Mouse (Mus musculus) midbrain, postnatal 0 days (tissue): ENCODE measurements around the gene Carmil2. TPM values are rescaled to one million over a fixed set of nuclear protein-coding genes. Genes with fewer than 3 reads are reported as not detected.
A peak's percentile ranks its signal among the peaks of the same experiment; 100 is the strongest.

Experiments
- ATAC-seq: fragments of 200-750 bp; cut with Nextera tagmentation; 2 replicates; pipeline ENCODE4 v1.8.0; 2017; ENCODE audit warnings: moderate number of reproducible peaks, mild to moderate bottlenecking, moderate TSS enrichment, moderate library complexity; ENCODE audit not compliant: low FRiP score
- DNase-seq: peaks from one replicate; pipeline ENCODE4 v3.0.0-alpha.2; 2015; ENCODE audit warnings: low spot score
- H3K27ac ChIP-seq: fragments of 300-500 bp; sonication (generic); 2 replicates; pipeline ENCODE4 v1.5.1; 2014; ENCODE audit warnings: low read depth, mild to moderate bottlenecking, low read length, mixed read lengths
- H3K27me3 ChIP-seq: fragments of 300-500 bp; sonication (generic); 2 replicates; pipeline ENCODE4 v1.6.1; 2014; ENCODE audit warnings: low read length, control low read depth, mixed read lengths; ENCODE audit not compliant: insufficient read depth
- H3K36me3 ChIP-seq: fragments of 300-500 bp; sonication (generic); 2 replicates; pipeline ENCODE4 v1.6.1; 2014; ENCODE audit warnings: low read length, control low read depth, mixed read lengths; ENCODE audit not compliant: insufficient read depth
- H3K4me1 ChIP-seq: fragments of 300-500 bp; sonication (generic); 2 replicates; pipeline ENCODE4 v1.6.1; 2014; ENCODE audit warnings: mild to moderate bottlenecking, control low read depth, antibody characterized with exemption, low read length, mixed read lengths; ENCODE audit not compliant: insufficient read depth
- H3K4me2 ChIP-seq: fragments of 300-500 bp; sonication (generic); 2 replicates; pipeline ENCODE4 v1.6.1; 2014; ENCODE audit warnings: low read depth, mild to moderate bottlenecking, low read length, mixed read lengths; ENCODE audit not compliant: poor library complexity, severe bottlenecking
- H3K4me3 ChIP-seq: fragments of 300-500 bp; sonication (generic); 2 replicates; pipeline ENCODE4 v1.5.1; 2014; ENCODE audit warnings: low read depth, mild to moderate bottlenecking, low read length, moderate library complexity
- H3K9ac ChIP-seq: fragments of 300-500 bp; sonication (generic); replicated peaks from 2 replicates; pipeline ENCODE4 v1.6.1; 2014; ENCODE audit warnings: mild to moderate bottlenecking, low read length, moderate library complexity, mixed read lengths; ENCODE audit not compliant: poor library complexity, severe bottlenecking
- H3K9me3 ChIP-seq: fragments of 300-500 bp; sonication (generic); 2 replicates; pipeline ENCODE4 v1.6.1; 2016; ENCODE audit warnings: low read length, control low read depth
- CTCF ChIP-seq: IDR thresholded peaks from 2 replicates; pipeline ENCODE4 v1.5.1; 2016; ENCODE audit warnings: antibody characterized with exemption, mild to moderate bottlenecking
- WGBS: fragments of 180-500 bp; shearing (Covaris S2); extraction: QIAGEN DNeasy Blood & Tissue Kit; methylation state at CpG from one replicate; pipeline ENCODE4 v1.1.7; 2014; 5-methylcytosine and 5-hydroxymethylcytosine counted together
- polyA plus RNA-seq: library from polyadenylated mRNA; unstranded; fragments of >200 nt; fragmentation: Nextera tagmentation; extraction: Ambion mirVana; gene quantifications from 2 replicates; pipeline ENCODE4 v1.2.1, GENCODE M21; 2015
- total RNA-seq: library from RNA; depleted of rRNA; stranded (reverse); fragments of >200 nt; gene quantifications from 2 replicates; pipeline ENCODE4 v1.2.3, GENCODE M21; 2014

Carmil2 gene
- total and polyA plus RNA-seq, 2 experiments from 2014 or later = 5.4 to 35.1 TPM

GRCm38 (mm10) chr8:105719637-105720036 lies 33.6 kb downstream of the Carmil2 start:
- ATAC-seq = no peak
- no peak overlapping the region for H3K9ac ChIP-seq
- no peaks in the 10 kb centered on the region for H3K27me3 ChIP-seq
- WGBS = 91% methylated on average over 4 of the region's 4 CpGs
- TF ChIP-seq CTCF = no peak
- H3K27ac ChIP-seq = no peak overlapping the region
- H3K4me2 ChIP-seq = no peak overlapping the region
- peaks cover 17% of the 10 kb centered on the region for H3K36me3 ChIP-seq
- H3K9me3 ChIP-seq = no peaks in the 10 kb centered on the region
- H3K4me3 ChIP-seq = no peak overlapping the region
- no peak for DNase-seq
- H3K4me1 ChIP-seq = no peaks in the 10 kb centered on the region

GRCm38 (mm10) chr8:105722861-105723260 lies 36.8 kb downstream of the Carmil2 start:
- Histone ChIP-seq H3K4me1 (no peaks in the 10 kb centered on the region), H3K9me3 (no peaks in the 10 kb centered on the region), H3K4me3 (no peak overlapping the region), H3K4me2 (no peak overlapping the region), H3K27ac (no peak overlapping the region), H3K36me3 (peaks cover 26% of the 10 kb centered on the region), H3K9ac (no peak overlapping the region), H3K27me3 (no peaks in the 10 kb centered on the region)
- WGBS = 94% methylated on average over 9 of the region's 9 CpGs
- ATAC-seq (no peak), DNase-seq (no peak)
- no peak for TF ChIP-seq CTCF

- no peak overlapping the region for H3K27ac ChIP-seq
- DNase-seq = no peak
- ATAC-seq = no peak
- H3K4me3 ChIP-seq = no peak overlapping the region
- H3K4me1 ChIP-seq = no peaks in the 10 kb centered on the region
- H3K27me3 ChIP-seq = no peaks in the 10 kb centered on the region
- no peak overlapping the region for H3K4me2 ChIP-seq
- no peaks in the 10 kb centered on the region for H3K9me3 ChIP-seq
- 87% methylated on average over 5 of the region's 5 CpGs for WGBS
- no peak overlapping the region for H3K9ac ChIP-seq
- peaks cover 30% of the 10 kb centered on the region for H3K36me3 ChIP-seq
- TF ChIP-seq CTCF = no peak
Observed at GRCm38 (mm10) chr8:105725726-105726125, 39.7 kb downstream of the Carmil2 start.

GRCm38 (mm10) chr8:105727397-105728124 lies 41.5 kb downstream of the Carmil2 start:
- Histone ChIP-seq H3K9me3 (no peaks in the 10 kb centered on the region), H3K36me3 (peaks cover 33% of the 10 kb centered on the region), H3K4me2 (no peak overlapping the region), H3K27me3 (no peaks in the 10 kb centered on the region), H3K27ac (0 out of 2 replicates have a peak overlapping the region, but pooled peaks have one; percentile 3), H3K9ac (no peak overlapping the region), H3K4me3 (no peak overlapping the region), H3K4me1 (no peaks in the 10 kb centered on the region)
- no peak for ATAC-seq
- DNase-seq = no peak
- no peak for TF ChIP-seq CTCF
- 90% methylated on average over 18 of the region's 18 CpGs for WGBS

GRCm38 (mm10) chr8:105732186-105732585 lies 46.1 kb downstream of the Carmil2 start:
- H3K36me3 ChIP-seq = peaks cover 14% of the 10 kb centered on the region
- H3K9me3 ChIP-seq = no peaks in the 10 kb centered on the region
- no peak overlapping the region for H3K9ac ChIP-seq
- H3K27ac ChIP-seq = no peak overlapping the region
- no peak for TF ChIP-seq CTCF
- no peak overlapping the region for H3K4me2 ChIP-seq
- no peaks in the 10 kb centered on the region for H3K27me3 ChIP-seq
- 93% methylated on average over 5 of the region's 5 CpGs for WGBS
- no peak overlapping the region for H3K4me3 ChIP-seq
- DNase-seq (no peak), ATAC-seq (no peak)
- no peaks in the 10 kb centered on the region for H3K4me1 ChIP-seq

- Histone ChIP-seq H3K27ac (no peak overlapping the region), H3K4me3 (no peak overlapping the region), H3K36me3 (no peaks in the 10 kb centered on the region), H3K4me1 (no peaks in the 10 kb centered on the region), H3K9me3 (no peaks in the 10 kb centered on the region), H3K4me2 (no peak overlapping the region), H3K27me3 (no peaks in the 10 kb centered on the region), H3K9ac (no peak overlapping the region)
- DNase-seq (no peak), ATAC-seq (no peak)
- WGBS = 92% methylated on average over 5 of the region's 5 CpGs
- TF ChIP-seq CTCF = no peak
Observed at GRCm38 (mm10) chr8:105739216-105739615, 53.1 kb downstream of the Carmil2 start.
